Mouse (Mus musculus) intestine, embryonic 14.5 days (tissue): Measurements from ENCODE around the gene Zfp72. TPM values are rescaled to one million over a fixed set of nuclear protein-coding genes. Genes with fewer than 3 reads are reported as not detected.

Experiments
- microRNA counts: library from miRNA; unstranded; fragments of <30 nt; microRNA quantifications from one replicate; lab custom pipeline; 2016
- microRNA-seq: library from miRNA; unstranded; fragments of <30 nt; microRNA quantifications from one replicate; pipeline ENCODE4, GENCODE M21; 2016
- polyA plus RNA-seq: library from polyadenylated mRNA; unstranded; fragments of >200 nt; fragmentation: Nextera tagmentation; extraction: Ambion mirVana; gene quantifications from 2 replicates; pipeline ENCODE4 v1.2.1, GENCODE M21; 2014

The Zfp72 gene
- polyA plus RNA-seq, 1 experiment from 2014 or later: 4.5 TPM

MicroRNAs encoded within 50 kb of the gene (microRNA counts, 519-probe panel; counts per million panel counts)
- microRNA mmu-miR-692 (lab: Ali Mortazavi, UCI): not detected

Small RNA genes lying within 50 kb of the gene (microRNA-seq; reads per million reads assigned to microRNA genes)
- not detected for gene Mir692-3

Other genes starting within 250 kb of the Zfp72 start
- 75.7 and 76.8 TPM in 2 replicates for gene Exoc3, start 182.1 kb downstream of the Zfp72 start, polyA plus RNA-seq
- 0.30 and 0.64 TPM in 2 replicates for gene Ahrr, start 98.5 kb downstream of the Zfp72 start, polyA plus RNA-seq
- 173 and 179 TPM in 2 replicates for gene Pdcd6, start 73.3 kb downstream of the Zfp72 start, polyA plus RNA-seq
- 243 and 255 TPM in 2 replicates for gene Sdha, start 40.6 kb downstream of the Zfp72 start, polyA plus RNA-seq
- gene Ccdc127, start 40.5 kb downstream of the Zfp72 start, polyA plus RNA-seq: 46.6 and 50.9 TPM in 2 replicates
- not detected in 2 replicates for gene Lrrc14b, start 26.8 kb downstream of the Zfp72 start, polyA plus RNA-seq
- 69.9 and 73.1 TPM in 2 replicates for gene Ftl1-ps1, start 8.9 kb upstream of the Zfp72 start, polyA plus RNA-seq
- 16.1 and 20.3 TPM in 2 replicates for gene Zfp825, start 103.2 kb upstream of the Zfp72 start, polyA plus RNA-seq
- gene Erap1, start 248.7 kb upstream of the Zfp72 start, polyA plus RNA-seq: 36.2 and 41.2 TPM in 2 replicates